Mouse (Mus musculus): ENCODE results near the gene Cdk15.
A peak's percentile ranks its signal among the peaks of the same experiment; 100 is the strongest.

Gene Cdk15

GRCm38 (mm10) chr1:59256751-59257231 lies at the start of gene Cdk15:
Gene Cdk15 (plus strand): TSS chr1:59256906.
- peak; percentile 7 for DNase-seq (ENCODE audit: low spot score)

- no peak for DNase-seq (ENCODE audit: low spot score)
Measured at GRCm38 (mm10) chr1:59208331-59208730, 48.4 kb upstream of the Cdk15 start.

DNA sequence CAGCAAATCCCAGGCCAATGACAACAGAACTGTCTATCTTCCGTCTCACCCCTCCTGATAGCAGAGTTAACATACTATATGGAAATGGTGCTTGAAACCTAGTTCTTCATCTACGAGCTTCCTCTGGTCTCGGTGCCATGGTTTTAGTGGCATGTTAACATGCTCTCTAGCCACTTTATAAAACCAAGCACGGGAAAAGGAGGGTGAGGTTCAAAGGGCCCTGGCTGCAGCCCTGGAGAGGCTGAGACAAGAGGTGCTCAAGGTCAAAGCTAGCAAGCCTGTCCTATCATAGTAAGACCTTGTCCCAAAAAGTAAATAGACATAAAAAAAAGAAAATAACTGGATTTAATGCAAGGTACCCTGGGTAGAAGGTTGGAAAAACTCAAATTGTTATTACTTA lies 45.1 kb upstream of the Cdk15 start:
- DNase-seq (ENCODE audit: low spot score), result no peak

GRCm38 (mm10) chr1:59212076-59212779 lies 44.5 kb upstream of the Cdk15 start:
- no peak for DNase-seq (ENCODE audit: low spot score)

DNA sequence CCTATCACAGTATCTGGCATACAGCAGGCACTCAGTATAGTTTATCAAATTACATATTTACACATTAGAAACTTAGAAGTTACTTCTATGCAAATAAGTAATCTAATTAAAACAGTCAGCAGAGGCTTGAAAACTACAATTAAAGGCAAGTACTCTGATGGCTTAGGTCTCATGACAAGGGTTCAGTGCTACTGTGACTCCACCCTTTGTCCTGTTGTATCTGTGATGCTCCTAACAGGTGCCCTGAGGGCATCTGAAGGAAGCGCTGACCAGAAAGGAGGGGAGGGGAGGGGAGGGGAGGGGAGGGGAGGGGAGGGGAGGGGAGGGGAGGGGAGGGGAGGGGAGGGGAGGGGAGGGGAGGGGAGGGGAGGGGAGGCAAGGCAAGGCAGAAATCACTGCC lies 43.8 kb upstream of the Cdk15 start:
- DNase-seq (ENCODE audit: low spot score), result no peak

DNA sequence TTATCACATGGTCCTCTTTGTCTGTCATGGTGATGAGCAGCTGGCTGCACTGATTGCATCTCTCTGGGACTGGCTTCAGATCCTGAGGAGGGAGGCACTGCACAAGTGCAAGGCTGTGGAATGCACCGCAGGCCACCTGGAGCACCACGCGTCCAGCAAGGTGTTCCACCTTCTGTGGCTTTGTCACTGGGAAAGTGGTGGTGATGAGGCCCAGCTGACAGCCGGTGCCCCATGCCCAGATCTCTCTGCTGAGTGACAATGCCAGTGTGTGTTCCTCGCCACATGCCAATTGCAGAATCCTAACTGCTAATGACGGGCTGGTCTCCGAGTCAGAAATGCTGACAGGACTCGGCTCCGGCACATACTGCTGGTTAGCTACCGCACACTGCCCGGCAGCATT lies 41.3 kb upstream of the Cdk15 start:
- no peak for DNase-seq (ENCODE audit: low spot score)

- DNase-seq (ENCODE audit: low spot score), result no peak
Measured at GRCm38 (mm10) chr1:59220371-59220770, 36.3 kb upstream of the Cdk15 start.

DNA sequence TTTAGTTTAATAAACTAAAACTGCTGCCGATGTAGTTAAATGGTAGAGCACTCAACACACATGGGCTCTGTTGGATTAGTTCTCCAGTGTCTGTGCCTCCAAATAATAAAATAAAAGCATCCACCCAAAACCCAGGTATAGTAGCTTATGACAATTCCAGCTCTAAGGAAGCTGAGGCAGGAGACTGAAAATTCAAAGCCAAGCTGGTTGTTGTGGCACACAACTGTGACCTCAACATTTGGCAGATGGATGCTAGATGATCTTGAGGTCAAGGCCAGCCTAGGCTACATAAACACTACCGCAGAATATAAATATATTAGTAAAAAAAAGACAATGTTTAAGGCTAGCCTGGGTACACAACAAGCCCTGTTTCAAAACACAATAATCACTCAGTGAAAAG lies 35.1 kb upstream of the Cdk15 start:
- DNase-seq (ENCODE audit: low spot score), result no peak

- DNase-seq (ENCODE audit: low spot score), result no peak
Measured at GRCm38 (mm10) chr1:59222101-59222825, 34.4 kb upstream of the Cdk15 start.

- no peak for DNase-seq (ENCODE audit: low spot score)
Measured at GRCm38 (mm10) chr1:59228552-59228951, 28.2 kb upstream of the Cdk15 start.

GRCm38 (mm10) chr1:59229187-59229586 lies 27.5 kb upstream of the Cdk15 start:
- no peak for DNase-seq (ENCODE audit: low spot score)

DNA sequence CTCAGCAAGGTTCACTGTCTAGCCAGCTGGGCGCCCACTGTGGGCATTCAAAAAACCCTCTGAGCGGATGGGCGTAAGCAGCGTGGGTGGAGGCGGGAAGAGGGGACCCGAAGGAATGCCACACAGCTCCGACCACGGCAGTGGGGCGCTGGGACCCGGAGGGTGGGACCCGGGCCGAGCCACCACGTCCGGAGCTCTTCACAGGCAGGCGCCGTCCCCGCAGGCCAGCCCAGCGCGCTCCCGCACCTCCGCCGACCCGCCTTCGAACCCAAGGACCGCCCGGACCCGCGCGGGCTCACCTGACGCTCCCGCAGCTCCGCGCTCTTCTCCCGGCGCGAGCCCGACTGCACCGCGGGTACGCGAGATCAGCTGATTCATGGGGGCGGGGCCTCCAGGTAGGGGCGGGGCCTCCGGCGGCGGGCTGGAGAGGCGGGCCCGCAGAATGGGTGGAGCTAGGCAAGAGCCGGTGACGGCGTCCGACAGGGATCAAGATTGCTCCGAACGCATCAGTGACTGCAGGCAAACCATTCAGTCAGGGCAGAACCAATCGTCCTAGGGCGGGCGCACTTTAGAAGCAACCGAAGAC lies 19.8 kb upstream of the Cdk15 start, which contains the start of gene Als2:
Gene Als2, minus strand, starts transcription at position 376 of the 586 bp plus-strand sequence.
- peak; percentile 99 for DNase-seq (ENCODE audit: low spot score)

DNA sequence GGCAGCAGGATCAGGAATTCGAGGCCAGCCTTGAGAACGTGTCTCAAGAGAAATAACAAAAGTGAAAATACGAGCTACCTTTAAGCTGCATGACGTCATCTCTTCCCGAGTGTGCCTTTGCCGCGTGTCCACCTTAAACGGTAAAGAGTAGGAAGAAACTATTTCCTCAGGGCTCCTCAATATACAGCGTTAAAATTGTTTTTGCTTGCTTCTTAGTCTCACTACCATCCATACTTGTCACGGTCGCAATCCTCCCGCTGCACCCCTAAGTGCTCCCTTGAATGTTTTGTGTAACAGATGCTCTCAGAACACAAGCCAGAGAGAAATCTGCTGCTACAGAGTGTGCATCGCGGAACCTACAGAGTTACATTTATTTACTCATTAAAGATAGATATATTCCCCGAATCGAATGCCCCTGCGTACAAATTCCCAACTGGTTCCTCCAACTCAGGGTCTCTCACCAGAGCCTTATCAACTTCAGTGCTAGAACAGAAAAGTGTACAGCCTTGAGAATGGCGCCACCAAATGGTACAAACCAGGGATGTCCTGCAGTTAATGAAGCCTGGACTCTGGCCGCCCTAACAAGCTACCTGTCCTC lies 19.0 kb upstream of the Cdk15 start:
- peak; percentile 57 for DNase-seq (ENCODE audit: low spot score)

GRCm38 (mm10) chr1:59243770-59244169 lies 12.9 kb upstream of the Cdk15 start:
- DNase-seq (ENCODE audit: low spot score), result no peak

- peak; percentile 38 for DNase-seq (ENCODE audit: low spot score)
Measured at GRCm38 (mm10) chr1:59247602-59248001, 9.1 kb upstream of the Cdk15 start.

DNA sequence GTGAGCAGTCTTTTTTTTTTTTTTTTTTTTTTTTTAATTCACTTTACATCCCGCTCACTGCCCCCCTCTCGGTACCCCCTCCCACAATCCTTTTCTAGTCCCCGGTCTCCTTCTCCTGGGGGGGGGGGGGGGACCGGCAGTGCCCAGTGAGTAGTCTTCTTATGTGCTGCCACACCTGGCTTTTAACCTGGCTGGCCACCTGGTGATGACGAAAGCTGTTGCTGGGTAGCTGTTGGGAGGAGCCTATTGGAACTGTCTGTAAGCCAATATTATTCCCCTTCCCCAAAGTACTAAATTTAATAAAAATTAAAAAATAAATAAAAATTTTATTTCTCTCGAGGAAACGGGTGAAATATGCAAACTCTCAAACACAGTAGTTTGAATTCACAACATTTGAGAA lies 3.9 kb upstream of the Cdk15 start:
- peak; percentile 20 for DNase-seq (ENCODE audit: low spot score)

- DNase-seq (ENCODE audit: low spot score), result no peak
Measured at GRCm38 (mm10) chr1:59253301-59253909, 3.3 kb upstream of the Cdk15 start.

- DNase-seq (ENCODE audit: low spot score), result no peak
Measured at GRCm38 (mm10) chr1:59257736-59258135, 1.0 kb downstream of the Cdk15 start.

DNA sequence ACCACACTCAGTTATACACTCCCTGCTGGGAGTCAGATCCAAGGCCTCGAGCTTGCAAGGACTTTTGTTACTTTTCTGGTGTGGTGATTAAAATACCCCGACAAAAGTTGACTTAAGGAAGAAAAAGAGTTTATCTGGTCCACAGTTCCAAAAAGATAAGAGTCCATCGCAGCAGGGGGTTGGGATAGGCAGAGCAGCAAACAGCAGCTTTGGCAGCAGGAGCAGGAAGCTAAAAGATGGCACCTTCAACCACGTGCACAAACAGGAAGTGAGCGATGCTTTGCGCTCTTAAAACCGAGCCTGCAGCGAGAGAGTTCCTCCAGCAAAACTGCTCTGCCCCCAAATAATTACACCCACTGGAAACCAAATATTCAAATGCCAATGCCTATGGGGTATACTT lies 12.2 kb downstream of the Cdk15 start:
- no peak for DNase-seq (ENCODE audit: low spot score)

GRCm38 (mm10) chr1:59269466-59269865 lies 12.8 kb downstream of the Cdk15 start:
- no peak for DNase-seq (ENCODE audit: low spot score)

DNA sequence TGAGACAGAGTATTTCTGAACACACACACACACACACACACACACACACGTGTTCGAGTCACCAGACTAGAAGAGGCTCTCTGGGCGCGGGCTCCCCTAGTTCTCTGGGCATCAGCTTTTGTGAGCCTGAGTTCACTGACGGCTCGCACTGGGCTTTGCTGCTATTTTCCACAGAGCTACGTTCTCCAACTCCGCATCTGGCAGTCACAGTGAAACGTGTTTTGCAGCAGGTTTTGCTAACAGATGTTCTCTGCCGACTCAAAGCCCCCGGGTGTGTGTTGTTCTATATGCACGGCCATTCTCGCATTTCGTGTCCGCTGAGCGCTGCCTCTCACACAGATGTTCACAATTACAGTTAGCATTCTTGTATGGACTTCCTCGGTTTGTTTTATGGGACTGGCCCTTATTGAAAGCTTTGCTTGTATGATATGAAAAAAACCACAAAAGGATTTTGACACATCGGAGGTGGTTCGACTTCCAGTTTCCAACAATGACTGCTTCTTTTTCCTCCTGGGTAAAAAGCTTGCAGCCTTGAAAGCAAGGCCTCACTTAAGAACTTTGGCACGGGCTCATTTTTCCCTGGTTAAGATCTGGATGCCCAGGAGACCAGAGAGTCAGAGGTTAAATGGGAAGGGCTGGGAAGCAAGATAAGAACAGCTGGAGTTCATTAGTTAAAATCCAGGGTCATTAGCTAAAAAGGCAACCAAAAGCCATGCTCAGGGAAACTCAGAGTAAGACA lies 13.4 kb downstream of the Cdk15 start:
- DNase-seq (ENCODE audit: low spot score), result no peak

- no peak for DNase-seq (ENCODE audit: low spot score)
Measured at GRCm38 (mm10) chr1:59272189-59272588, 15.5 kb downstream of the Cdk15 start.

All from urinary bladder, postnatal 25 days (tissue).